Mouse (Mus musculus) heart, postnatal 0 days (tissue): ENCODE results near the gene Mrnip.

ENCODE experiments used
- CTCF ChIP-seq: IDR thresholded peaks from 2 replicates; pipeline ENCODE4 v1.5.1; 2016; ENCODE audit warnings: antibody characterized with exemption, control low read depth, low read depth
- EP300 ChIP-seq: IDR thresholded peaks from 2 replicates; pipeline ENCODE4 v1.6.1; 2016; ENCODE audit warnings: antibody characterized with exemption, low read depth

DNA sequence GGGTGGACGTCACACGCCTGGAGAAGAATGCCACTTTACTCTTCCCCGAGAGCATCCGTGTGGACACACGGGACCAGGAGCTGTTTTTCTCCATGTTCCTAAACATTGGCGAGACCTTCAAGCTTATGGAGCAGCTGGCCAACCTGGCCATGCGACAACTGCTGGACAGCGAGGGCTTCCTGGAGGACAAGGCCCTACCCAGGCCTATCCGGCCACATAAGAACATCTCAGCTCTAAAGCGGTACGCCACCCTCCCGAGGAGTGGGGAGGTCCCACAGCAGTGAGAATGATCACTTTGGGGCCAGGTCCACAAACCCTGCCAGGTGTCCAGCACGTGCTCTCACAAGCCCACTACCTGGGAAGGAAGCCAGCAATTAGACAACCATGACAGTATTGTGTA is 28.1 kb upstream of the Mrnip start:
- TF ChIP-seq CTCF (no peak), EP300 (no peak)
